Mouse (Mus musculus) neural tube, embryonic 13.5 days (tissue): ENCODE measurements around the gene Kcnn3. TPM values are rescaled to one million over a fixed set of nuclear protein-coding genes. Genes with fewer than 3 reads are reported as not detected.

Experiments used
- ATAC-seq: fragments of 200-750 bp; cut with Nextera tagmentation; 2 replicates; pipeline ENCODE4 v1.8.0; 2017; ENCODE audit warnings: low read depth, mild to moderate bottlenecking, moderate TSS enrichment, moderate library complexity
- H3K27ac ChIP-seq: fragments of 300-500 bp; sonication (generic); replicated peaks from 2 replicates; pipeline ENCODE4 v1.5.1; 2015; ENCODE audit warnings: moderate library complexity, mild to moderate bottlenecking, inconsistent platforms
- H3K27me3 ChIP-seq: fragments of 300-500 bp; sonication (generic); 2 replicates; pipeline ENCODE4 v1.6.1; 2015; ENCODE audit warnings: mild to moderate bottlenecking, inconsistent platforms
- H3K36me3 ChIP-seq: fragments of 300-500 bp; sonication (generic); 2 replicates; pipeline ENCODE4 v1.6.1; 2015; ENCODE audit warnings: mild to moderate bottlenecking, inconsistent platforms
- H3K4me1 ChIP-seq: fragments of 300-500 bp; sonication (generic); replicated peaks from 2 replicates; pipeline ENCODE4 v1.6.1; 2015; ENCODE audit warnings: inconsistent platforms
- H3K4me2 ChIP-seq: fragments of 300-500 bp; sonication (generic); 2 replicates; pipeline ENCODE4 v1.6.1; 2015; ENCODE audit warnings: inconsistent platforms, mild to moderate bottlenecking, moderate library complexity
- H3K4me3 ChIP-seq: fragments of 300-500 bp; sonication (generic); 2 replicates; pipeline ENCODE4 v1.5.1; 2015; ENCODE audit warnings: mild to moderate bottlenecking, inconsistent platforms
- H3K9ac ChIP-seq: fragments of 300-500 bp; sonication (generic); 2 replicates; pipeline ENCODE4 v1.6.1; 2015; ENCODE audit warnings: moderate library complexity, mild to moderate bottlenecking, inconsistent platforms
- H3K9me3 ChIP-seq: fragments of 300-500 bp; sonication (generic); 2 replicates; pipeline ENCODE4 v1.6.1; 2016; ENCODE audit warnings: inconsistent platforms
- WGBS: fragments of 180-500 bp; shearing (Covaris S2); methylation state at CpG from one replicate; pipeline ENCODE4 v1.1.7; 2015; 5-methylcytosine and 5-hydroxymethylcytosine counted together
- polyA plus RNA-seq: library from polyadenylated mRNA; unstranded; fragments of >200 nt; fragmentation: Nextera tagmentation; extraction: Ambion mirVana; gene quantifications from 2 replicates; pipeline ENCODE4 v1.2.1, GENCODE M21; 2015

The Kcnn3 gene
- polyA plus RNA-seq, 1 experiment from 2014 or later: 4.8 TPM

- Histone ChIP-seq H3K36me3 (no peaks in the 10 kb centered on the region), H3K4me1 (peaks cover 24% of the 10 kb centered on the region; the same call in 1 of the 2 replicates), H3K27ac (no peak overlapping the region), H3K4me3 (no peak overlapping the region), H3K27me3 (no peaks in the 10 kb centered on the region), H3K9me3 (0 out of 2 replicates have a peak, but pooled peaks cover 5% of the 10 kb centered on the region), H3K9ac (no peak overlapping the region), H3K4me2 (no peak overlapping the region)
- 94% methylated on average over 7 of the region's 7 CpGs for WGBS
- no peak for ATAC-seq
Measured at GRCm38 (mm10) chr3:89598967-89599366, 79.0 kb downstream of the Kcnn3 start.

GRCm38 (mm10) chr3:89601060-89601459, 81.1 kb downstream of the Kcnn3 start:
- no peak for ATAC-seq
- Histone ChIP-seq H3K9me3 (0 out of 2 replicates have a peak, but pooled peaks cover 5% of the 10 kb centered on the region), H3K27me3 (no peaks in the 10 kb centered on the region), H3K4me2 (no peak overlapping the region), H3K36me3 (no peaks in the 10 kb centered on the region), H3K4me1 (peaks cover 38% of the 10 kb centered on the region), H3K9ac (no peak overlapping the region), H3K4me3 (no peak overlapping the region), H3K27ac (peak overlapping the region; percentile 68)
- 29% methylated on average over 7 of the region's 7 CpGs for WGBS

- Histone ChIP-seq H3K4me3 (no peak overlapping the region), H3K9ac (no peak overlapping the region), H3K36me3 (no peaks in the 10 kb centered on the region), H3K4me1 (peaks cover 45% of the 10 kb centered on the region), H3K27ac (no peak overlapping the region), H3K9me3 (0 out of 2 replicates have a peak, but pooled peaks cover 5% of the 10 kb centered on the region), H3K27me3 (no peaks in the 10 kb centered on the region), H3K4me2 (no peak overlapping the region)
- ATAC-seq: no peak
- WGBS: 93% methylated on average over 5 of the region's 5 CpGs
Measured at GRCm38 (mm10) chr3:89603300-89603699, 83.3 kb downstream of the Kcnn3 start.

- Histone ChIP-seq H3K4me1 (peaks cover 45% of the 10 kb centered on the region), H3K4me3 (no peak overlapping the region), H3K4me2 (no peak overlapping the region), H3K9ac (no peak overlapping the region), H3K27ac (0 out of 2 replicates have a peak overlapping the region, but pooled peaks have one; percentile 28), H3K27me3 (no peaks in the 10 kb centered on the region; the same call in 1 of the 2 replicates), H3K36me3 (no peaks in the 10 kb centered on the region), H3K9me3 (no peaks in the 10 kb centered on the region)
- peak; percentile 36; the same call in 1 of the 2 replicates for ATAC-seq
- WGBS: 51% methylated on average over 5 of the region's 5 CpGs
Measured at GRCm38 (mm10) chr3:89605235-89605634, 85.3 kb downstream of the Kcnn3 start.

- no peaks in the 10 kb centered on the region for H3K36me3 ChIP-seq
- no peak overlapping the region; the same call in 1 of the 2 replicates for H3K9ac ChIP-seq
- no peak overlapping the region for H3K27ac ChIP-seq
- no peaks in the 10 kb centered on the region; the same call in 1 of the 2 replicates for H3K27me3 ChIP-seq
- no peak overlapping the region for H3K4me3 ChIP-seq
- no peak overlapping the region for H3K4me2 ChIP-seq
- no peaks in the 10 kb centered on the region for H3K9me3 ChIP-seq
- peaks cover 36% of the 10 kb centered on the region for H3K4me1 ChIP-seq
- WGBS: 56% methylated on average over 1 of the region's 1 CpGs
- ATAC-seq: no peak
Measured at GRCm38 (mm10) chr3:89607327-89607726, 87.4 kb downstream of the Kcnn3 start.

- no peak overlapping the region for H3K4me3 ChIP-seq
- ATAC-seq: no peak
- no peak overlapping the region for H3K27ac ChIP-seq
- no peak overlapping the region for H3K4me2 ChIP-seq
- WGBS: 82% methylated on average over 5 of the region's 5 CpGs
- H3K27me3 ChIP-seq: no peaks in the 10 kb centered on the region; the same call in 1 of the 2 replicates
- peaks cover 39% of the 10 kb centered on the region for H3K4me1 ChIP-seq
- no peaks in the 10 kb centered on the region for H3K9me3 ChIP-seq
- no peaks in the 10 kb centered on the region for H3K36me3 ChIP-seq
- no peak overlapping the region for H3K9ac ChIP-seq
Measured at GRCm38 (mm10) chr3:89612048-89612447, 92.1 kb downstream of the Kcnn3 start.

- Histone ChIP-seq H3K4me1 (peaks cover 36% of the 10 kb centered on the region), H3K9ac (0 out of 2 replicates have a peak overlapping the region, but pooled peaks have one; percentile 0), H3K9me3 (no peaks in the 10 kb centered on the region), H3K27ac (peak overlapping the region; percentile 86), H3K4me3 (no peak overlapping the region), H3K27me3 (no peaks in the 10 kb centered on the region; the same call in 1 of the 2 replicates), H3K4me2 (no peak overlapping the region), H3K36me3 (no peaks in the 10 kb centered on the region)
- ATAC-seq: peak; percentile 92
- WGBS: 31% methylated on average over 18 of the region's 18 CpGs
Measured at GRCm38 (mm10) chr3:89613526-89614523, 93.9 kb downstream of the Kcnn3 start.

- Histone ChIP-seq H3K9ac (no peak overlapping the region), H3K27me3 (no peaks in the 10 kb centered on the region; the same call in 1 of the 2 replicates), H3K4me2 (no peak overlapping the region), H3K9me3 (no peaks in the 10 kb centered on the region), H3K36me3 (no peaks in the 10 kb centered on the region), H3K27ac (no peak overlapping the region), H3K4me1 (peaks cover 30% of the 10 kb centered on the region), H3K4me3 (no peak overlapping the region)
- no peak for ATAC-seq
- 51% methylated on average over 6 of the region's 6 CpGs for WGBS
Measured at GRCm38 (mm10) chr3:89616861-89617260, 96.9 kb downstream of the Kcnn3 start.

GRCm38 (mm10) chr3:89617360-89617759, 97.4 kb downstream of the Kcnn3 start:
- 95% methylated on average over 2 of the region's 2 CpGs for WGBS
- H3K4me3 ChIP-seq: no peak overlapping the region
- H3K9ac ChIP-seq: no peak overlapping the region
- no peaks in the 10 kb centered on the region for H3K9me3 ChIP-seq
- H3K27ac ChIP-seq: no peak overlapping the region
- no peaks in the 10 kb centered on the region; the same call in 1 of the 2 replicates for H3K27me3 ChIP-seq
- H3K4me1 ChIP-seq: peaks cover 27% of the 10 kb centered on the region
- H3K4me2 ChIP-seq: no peak overlapping the region
- H3K36me3 ChIP-seq: no peaks in the 10 kb centered on the region
- ATAC-seq: no peak

GRCm38 (mm10) chr3:89622825-89623224, 102.9 kb downstream of the Kcnn3 start:
- WGBS: 10% methylated on average over 6 of the region's 6 CpGs
- Histone ChIP-seq H3K4me2 (no peak overlapping the region), H3K9me3 (no peaks in the 10 kb centered on the region), H3K4me1 (peaks cover 42% of the 10 kb centered on the region), H3K4me3 (no peak overlapping the region), H3K27ac (peak overlapping the region; percentile 54; the same call in 1 of the 2 replicates), H3K27me3 (no peaks in the 10 kb centered on the region; the same call in none of the 2 replicates), H3K9ac (no peak overlapping the region), H3K36me3 (no peaks in the 10 kb centered on the region)
- peak; percentile 64 for ATAC-seq

- no peak overlapping the region for H3K9ac ChIP-seq
- H3K4me1 ChIP-seq: peaks cover 45% of the 10 kb centered on the region
- H3K27me3 ChIP-seq: no peaks in the 10 kb centered on the region; the same call in none of the 2 replicates
- no peak overlapping the region for H3K4me2 ChIP-seq
- no peak overlapping the region for H3K4me3 ChIP-seq
- H3K9me3 ChIP-seq: no peaks in the 10 kb centered on the region
- H3K36me3 ChIP-seq: no peaks in the 10 kb centered on the region
- 28% methylated on average over 4 of the region's 4 CpGs for WGBS
- no peak overlapping the region for H3K27ac ChIP-seq
- ATAC-seq: no peak
Measured at GRCm38 (mm10) chr3:89623531-89623930, 103.6 kb downstream of the Kcnn3 start.

- H3K4me1 ChIP-seq: peaks cover 48% of the 10 kb centered on the region
- H3K27me3 ChIP-seq: no peaks in the 10 kb centered on the region; the same call in none of the 2 replicates
- no peaks in the 10 kb centered on the region for H3K36me3 ChIP-seq
- H3K27ac ChIP-seq: peak overlapping the region; percentile 49; the same call in 1 of the 2 replicates
- H3K4me2 ChIP-seq: no peak overlapping the region
- 0 out of 2 replicates have a peak overlapping the region, but pooled peaks have one; percentile 8 for H3K9ac ChIP-seq
- H3K9me3 ChIP-seq: no peaks in the 10 kb centered on the region
- 64% methylated on average over 6 of the region's 6 CpGs for WGBS
- H3K4me3 ChIP-seq: no peak overlapping the region
- no peak for ATAC-seq
Measured at GRCm38 (mm10) chr3:89624001-89624400, 104.0 kb downstream of the Kcnn3 start.
